Mouse (Mus musculus): ENCODE data around the gene Scrt2. TPM values are rescaled to one million over a fixed set of nuclear protein-coding genes. Genes with fewer than 3 reads are reported as not detected.
"Not testable (repeated sequence)": the region's sequence is repeated elsewhere in the genome, so short reads cannot be mapped to it uniquely, and the experiment has no call there.

Gene Scrt2
- polyA plus RNA-seq, 1 experiment from 2014 or later = 11.1 TPM

- Histone ChIP-seq H3K4me2 (no peak overlapping the region), H3K9ac (no peak overlapping the region), H3K27me3 (no peaks in the 10 kb centered on the region), H3K36me3 (no peaks in the 10 kb centered on the region), H3K27ac (replicated peaks) (peak overlapping the region; percentile 51; the same call in 1 of the 2 replicates), H3K4me3 (no peak overlapping the region), H3K4me1 (replicated peaks) (peaks cover 13% of the 10 kb centered on the region), H3K9me3 (no peaks in the 10 kb centered on the region)
- ATAC-seq (ENCODE audit: low FRiP score, low read depth) = no peak
- 59% methylated on average over 9 of the region's 9 CpGs for WGBS
These were observed 24.1 kb upstream of the Scrt2 start for GRCm38 (mm10) chr2:152057252-152057563.

GRCm38 (mm10) chr2:152062817-152063216 lies 18.5 kb upstream of the Scrt2 start:
- not testable (repeated sequence) for H3K36me3 ChIP-seq; ATAC-seq (ENCODE audit: low FRiP score, low read depth); H3K27me3 ChIP-seq; H3K4me3 ChIP-seq; H3K9ac ChIP-seq; H3K4me1 ChIP-seq (replicated peaks); H3K4me2 ChIP-seq; H3K27ac ChIP-seq (replicated peaks); H3K9me3 ChIP-seq
- 83% methylated on average over 3 of the region's 3 CpGs for WGBS

DNA sequence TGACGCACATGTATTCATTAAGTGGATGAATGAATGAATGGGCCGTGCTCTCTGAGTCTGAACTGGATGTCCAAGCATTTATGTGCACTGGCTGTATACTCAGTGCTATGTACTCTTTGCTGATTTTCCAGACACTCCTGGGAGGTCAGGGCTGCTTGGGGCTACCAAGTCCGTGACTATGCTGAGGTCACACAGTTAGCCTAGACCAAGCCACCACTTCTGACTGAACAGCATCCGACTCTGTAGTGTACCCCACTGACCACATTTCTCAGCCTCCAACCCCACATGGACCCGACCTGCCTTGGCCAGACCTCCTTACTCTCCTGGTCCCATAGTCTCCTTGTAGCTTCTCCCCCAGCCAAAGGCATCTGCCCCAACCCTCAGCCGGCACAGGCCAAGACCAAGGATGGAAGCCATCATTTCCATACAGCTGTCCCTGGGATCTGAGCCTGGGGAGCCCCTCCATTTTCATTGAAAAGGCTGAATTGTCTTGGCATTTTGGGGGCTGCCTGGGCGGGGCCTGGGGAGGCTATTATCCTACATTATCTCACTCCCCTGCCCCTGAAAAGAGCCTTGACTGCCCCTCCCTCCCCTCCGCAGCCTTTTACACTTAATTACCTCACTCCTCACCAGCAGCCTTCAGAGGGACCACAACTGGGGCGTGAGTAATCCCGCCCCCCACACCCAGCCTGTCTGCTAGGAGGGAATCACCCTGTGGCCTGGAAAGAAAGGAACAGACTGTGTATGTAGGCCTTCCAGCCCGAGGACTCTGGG lies 12.5 kb upstream of the Scrt2 start:
- Histone ChIP-seq H3K4me1 (replicated peaks) (peaks cover 12% of the 10 kb centered on the region), H3K4me2 (no peak overlapping the region), H3K9me3 (no peaks in the 10 kb centered on the region), H3K27me3 (no peaks in the 10 kb centered on the region), H3K36me3 (no peaks in the 10 kb centered on the region), H3K27ac (replicated peaks) (no peak overlapping the region), H3K9ac (no peak overlapping the region), H3K4me3 (no peak overlapping the region)
- 26% methylated on average over 11 of the region's 11 CpGs for WGBS
- ATAC-seq (ENCODE audit: low FRiP score, low read depth) = peak; percentile 84

GRCm38 (mm10) chr2:152069434-152069786 lies 11.9 kb upstream of the Scrt2 start:
- 41% methylated on average over 9 of the region's 9 CpGs for WGBS
- no peaks in the 10 kb centered on the region for H3K9me3 ChIP-seq
- no peaks in the 10 kb centered on the region for H3K36me3 ChIP-seq
- H3K27ac ChIP-seq (replicated peaks) = no peak overlapping the region
- no peak; the same call in none of the 2 replicates for ATAC-seq (ENCODE audit: low FRiP score, low read depth)
- H3K4me3 ChIP-seq = no peak overlapping the region
- H3K9ac ChIP-seq = no peak overlapping the region
- H3K4me2 ChIP-seq = no peak overlapping the region
- peaks cover 12% of the 10 kb centered on the region for H3K4me1 ChIP-seq (replicated peaks)
- no peaks in the 10 kb centered on the region for H3K27me3 ChIP-seq

DNA sequence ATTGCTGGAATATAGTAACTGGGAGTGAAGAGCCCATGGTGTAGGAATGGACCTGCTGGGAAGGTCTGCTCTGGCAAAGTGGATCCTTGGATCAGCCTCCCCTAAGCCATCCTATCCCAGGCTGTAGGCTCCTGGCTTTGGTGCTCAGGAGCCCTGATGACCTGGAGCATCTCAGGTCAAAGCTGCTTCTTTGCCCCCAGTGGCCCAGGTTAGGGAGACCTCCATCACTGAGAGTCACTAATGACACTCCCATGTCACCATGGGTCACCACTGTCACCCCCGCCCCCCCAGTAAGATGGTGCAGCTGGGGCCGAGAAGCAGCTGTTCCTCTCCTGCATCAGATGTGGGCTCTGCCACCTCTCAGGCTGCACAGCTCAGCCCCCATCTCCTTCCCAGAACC lies 11.4 kb upstream of the Scrt2 start:
- Histone ChIP-seq H3K4me3 (no peak overlapping the region), H3K27ac (replicated peaks) (no peak overlapping the region), H3K4me1 (replicated peaks) (peaks cover 12% of the 10 kb centered on the region), H3K27me3 (no peaks in the 10 kb centered on the region), H3K9me3 (no peaks in the 10 kb centered on the region), H3K4me2 (no peak overlapping the region), H3K9ac (no peak overlapping the region), H3K36me3 (no peaks in the 10 kb centered on the region)
- ATAC-seq (ENCODE audit: low FRiP score, low read depth) = peak; percentile 36; the same call in 1 of the 2 replicates
- 78% methylated on average over 2 of the region's 2 CpGs for WGBS

- no peaks in the 10 kb centered on the region for H3K36me3 ChIP-seq
- H3K4me1 ChIP-seq (replicated peaks) = peaks cover 10% of the 10 kb centered on the region
- no peak overlapping the region for H3K27ac ChIP-seq (replicated peaks)
- no peak for ATAC-seq (ENCODE audit: low FRiP score, low read depth)
- no peak overlapping the region for H3K4me3 ChIP-seq
- 85% methylated on average over 2 of the region's 2 CpGs for WGBS
- H3K9ac ChIP-seq = no peak overlapping the region
- H3K4me2 ChIP-seq = no peak overlapping the region
- no peaks in the 10 kb centered on the region for H3K9me3 ChIP-seq
- no peaks in the 10 kb centered on the region for H3K27me3 ChIP-seq
These were observed 6.8 kb upstream of the Scrt2 start for GRCm38 (mm10) chr2:152074521-152074920.

DNA sequence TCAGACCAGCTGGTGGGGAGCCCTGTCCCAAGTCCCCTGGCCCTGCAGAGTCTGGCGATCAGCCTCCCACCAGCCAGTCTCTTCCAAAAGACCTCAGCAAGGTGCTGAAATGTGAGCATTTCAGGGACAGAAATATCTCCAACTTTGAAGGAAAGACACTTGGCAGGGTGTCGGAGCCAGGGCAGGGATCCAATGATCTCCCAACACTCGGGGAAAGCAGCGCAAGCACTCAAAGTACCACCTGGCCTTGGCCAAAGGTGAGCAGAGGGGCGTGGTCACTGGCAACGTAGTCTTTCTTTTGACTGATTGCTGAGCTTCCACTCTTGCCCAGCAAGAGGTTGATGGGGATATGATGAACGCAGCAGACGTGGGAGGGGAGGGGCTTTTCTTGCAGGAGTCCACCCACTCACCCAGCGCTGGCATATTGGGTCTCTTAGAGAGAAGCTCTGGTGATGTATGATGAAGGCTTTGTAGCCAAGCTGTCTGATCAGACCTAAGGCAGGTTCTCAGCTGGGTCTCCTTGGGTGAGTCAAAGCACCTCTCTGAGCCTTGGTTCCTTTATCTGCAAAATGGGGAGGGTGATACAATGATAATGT lies 5.9 kb upstream of the Scrt2 start:
- Histone ChIP-seq H3K27ac (replicated peaks) (no peak overlapping the region), H3K27me3 (no peaks in the 10 kb centered on the region), H3K9me3 (no peaks in the 10 kb centered on the region), H3K4me3 (no peak overlapping the region), H3K4me2 (no peak overlapping the region), H3K4me1 (replicated peaks) (peaks cover 17% of the 10 kb centered on the region), H3K9ac (no peak overlapping the region), H3K36me3 (no peaks in the 10 kb centered on the region)
- ATAC-seq (ENCODE audit: low FRiP score, low read depth) = no peak
- 58% methylated on average over 9 of the region's 9 CpGs for WGBS

- Histone ChIP-seq H3K9ac (no peak overlapping the region), H3K9me3 (no peaks in the 10 kb centered on the region), H3K4me2 (no peak overlapping the region), H3K36me3 (no peaks in the 10 kb centered on the region), H3K4me1 (replicated peaks) (peaks cover 24% of the 10 kb centered on the region), H3K4me3 (no peak overlapping the region), H3K27me3 (no peaks in the 10 kb centered on the region), H3K27ac (replicated peaks) (no peak overlapping the region)
- no peak for ATAC-seq (ENCODE audit: low FRiP score, low read depth)
- 77% methylated on average over 3 of the region's 3 CpGs for WGBS
These were observed 4.0 kb upstream of the Scrt2 start for GRCm38 (mm10) chr2:152077337-152077736.

DNA sequence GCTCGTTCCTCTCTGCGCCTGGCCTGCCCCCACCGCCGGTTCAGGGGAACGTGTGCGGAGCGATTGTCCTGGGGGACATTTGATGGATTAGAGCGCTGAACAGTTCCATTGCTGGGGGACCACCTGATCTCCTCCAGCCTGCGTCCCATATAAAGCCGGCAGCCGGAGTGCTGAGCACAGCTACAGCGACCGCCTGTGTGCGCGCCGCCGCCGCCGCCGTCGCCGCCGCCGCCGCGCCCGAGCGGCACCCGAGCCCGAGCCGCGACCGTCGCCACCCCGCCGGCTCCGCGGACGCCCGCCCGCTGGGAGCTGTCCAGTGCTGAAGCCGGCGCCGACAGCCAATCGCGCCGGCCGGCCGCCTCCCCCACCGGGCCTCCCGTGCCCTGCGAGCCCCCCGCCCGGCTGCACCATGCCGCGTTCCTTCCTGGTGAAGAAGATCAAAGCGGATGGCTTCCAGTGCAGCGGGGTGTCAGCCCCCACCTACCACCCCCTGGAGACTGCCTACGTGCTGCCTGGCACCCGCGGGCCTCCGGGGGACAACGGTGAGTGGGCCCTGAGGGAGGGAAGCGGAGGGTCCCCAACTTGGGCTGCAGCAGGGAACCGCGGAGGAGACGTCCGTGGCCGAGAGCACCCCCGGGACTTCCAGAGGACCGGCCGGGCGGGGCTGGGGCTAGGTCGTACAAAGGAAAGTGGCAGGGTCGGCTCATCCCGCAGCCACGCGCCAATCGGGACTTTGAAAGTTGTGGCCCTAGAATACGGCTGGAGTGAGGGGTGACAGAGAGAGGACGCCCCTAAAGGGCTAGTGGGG lies 516 bp downstream of the Scrt2 start:
- peak overlapping the region; percentile 88 for H3K4me2 ChIP-seq
- H3K4me3 ChIP-seq = peak overlapping the region; percentile 87
- ATAC-seq (ENCODE audit: low FRiP score, low read depth) = peak; percentile 81
- H3K36me3 ChIP-seq = no peaks in the 10 kb centered on the region
- H3K27ac ChIP-seq (replicated peaks) = peak overlapping the region; percentile 93
- H3K9ac ChIP-seq = peak overlapping the region; percentile 99
- H3K27me3 ChIP-seq = no peaks in the 10 kb centered on the region
- under 1% methylated on average over 56 of the region's 81 CpGs for WGBS
- peaks cover 68% of the 10 kb centered on the region for H3K4me1 ChIP-seq (replicated peaks)
- H3K9me3 ChIP-seq = no peaks in the 10 kb centered on the region

DNA sequence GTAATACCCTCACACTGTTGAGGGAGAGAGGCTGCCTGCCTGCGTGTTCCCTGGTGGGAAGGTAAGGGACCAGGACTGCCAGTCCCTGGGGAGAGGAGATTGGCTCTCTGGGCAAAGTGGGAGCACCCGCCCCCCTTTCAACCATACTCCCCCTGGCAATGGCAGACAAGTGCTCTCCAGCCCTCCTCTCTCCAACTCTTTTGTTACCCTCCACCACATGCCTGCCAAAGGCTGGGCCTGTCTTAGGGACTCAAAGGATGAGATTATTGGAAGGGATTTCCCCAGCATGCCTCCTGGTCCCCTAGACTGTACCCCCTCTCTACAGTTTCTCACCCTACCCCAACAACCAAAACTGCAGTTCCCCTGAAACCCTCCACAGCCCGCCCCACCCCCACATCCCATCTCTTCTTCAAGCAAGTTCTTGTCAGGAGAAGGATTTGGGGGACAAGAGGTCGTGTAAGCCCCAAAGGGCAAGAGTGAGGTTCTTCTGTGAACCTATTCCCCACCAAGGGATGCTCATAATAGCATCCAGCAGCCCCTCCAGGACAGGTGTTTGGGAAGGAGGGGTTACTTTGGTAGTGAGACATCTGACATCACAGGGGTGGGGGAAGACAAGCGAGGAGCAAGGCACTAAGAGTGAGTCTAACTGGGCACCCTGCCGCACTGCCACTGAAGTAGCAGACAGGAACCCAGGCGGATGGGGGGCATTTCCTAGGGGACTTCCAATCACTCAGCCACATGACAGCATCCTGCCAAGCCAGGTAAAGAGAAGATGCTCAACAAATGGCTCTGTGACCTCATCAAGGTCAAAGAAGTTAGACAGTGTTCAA lies 1.3 kb downstream of the Scrt2 start:
- H3K9me3 ChIP-seq = no peaks in the 10 kb centered on the region
- peaks cover 75% of the 10 kb centered on the region for H3K4me1 ChIP-seq (replicated peaks)
- no peaks in the 10 kb centered on the region for H3K27me3 ChIP-seq
- peak overlapping the region; percentile 93 for H3K27ac ChIP-seq (replicated peaks)
- WGBS = 7% methylated on average over 7 of the region's 7 CpGs
- ATAC-seq (ENCODE audit: low FRiP score, low read depth) = no peak
- peak overlapping the region; percentile 87 for H3K4me3 ChIP-seq
- peak overlapping the region; percentile 88 for H3K4me2 ChIP-seq
- H3K9ac ChIP-seq = peak overlapping the region; percentile 99
- no peaks in the 10 kb centered on the region for H3K36me3 ChIP-seq

DNA sequence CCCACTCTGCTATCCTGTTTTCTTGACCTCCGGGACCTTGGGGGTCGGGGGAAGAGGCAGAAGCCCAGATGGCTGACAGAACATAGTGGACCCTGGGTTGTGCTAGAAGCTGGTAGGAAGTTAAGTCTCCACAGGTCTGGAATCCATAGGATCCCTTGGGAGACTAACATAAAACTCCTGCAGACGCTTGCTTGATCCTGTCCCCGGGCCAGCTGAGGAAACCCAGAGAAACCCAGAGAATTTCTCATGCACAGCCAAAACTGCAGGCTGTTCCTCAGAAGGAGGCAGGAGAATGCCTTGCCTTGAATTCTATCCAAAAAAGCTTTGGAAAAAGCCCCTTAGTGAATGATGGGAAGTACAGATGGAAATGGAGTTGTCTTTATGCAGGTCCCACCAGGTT lies 2.1 kb downstream of the Scrt2 start:
- Histone ChIP-seq H3K36me3 (0 out of 2 replicates have a peak, but pooled peaks cover 4% of the 10 kb centered on the region), H3K4me2 (peak overlapping the region; percentile 88), H3K4me3 (peak overlapping the region; percentile 87), H3K27ac (replicated peaks) (peak overlapping the region; percentile 93), H3K9me3 (no peaks in the 10 kb centered on the region), H3K9ac (peak overlapping the region; percentile 99), H3K27me3 (no peaks in the 10 kb centered on the region), H3K4me1 (replicated peaks) (peaks cover 80% of the 10 kb centered on the region)
- WGBS = 43% methylated on average over 4 of the region's 4 CpGs
- ATAC-seq (ENCODE audit: low FRiP score, low read depth) = no peak

Measured in hindbrain, embryonic 15.5 days (tissue).